Mouse (Mus musculus): ENCODE data around the gene Wdr17. TPM values are rescaled to one million over a fixed set of nuclear protein-coding genes. Genes with fewer than 3 reads are reported as not detected.

Gene Wdr17
- not detected for total RNA-seq (2018; cell fraction: chromatin; rRNA removed)
- not detected for total RNA-seq (2018; cell fraction: cytosol; rRNA removed)
- not detected for total RNA-seq (2018; cell fraction: nucleus; rRNA removed)
- not detected in 3 replicates for polyA plus RNA-seq (2018)

DNA sequence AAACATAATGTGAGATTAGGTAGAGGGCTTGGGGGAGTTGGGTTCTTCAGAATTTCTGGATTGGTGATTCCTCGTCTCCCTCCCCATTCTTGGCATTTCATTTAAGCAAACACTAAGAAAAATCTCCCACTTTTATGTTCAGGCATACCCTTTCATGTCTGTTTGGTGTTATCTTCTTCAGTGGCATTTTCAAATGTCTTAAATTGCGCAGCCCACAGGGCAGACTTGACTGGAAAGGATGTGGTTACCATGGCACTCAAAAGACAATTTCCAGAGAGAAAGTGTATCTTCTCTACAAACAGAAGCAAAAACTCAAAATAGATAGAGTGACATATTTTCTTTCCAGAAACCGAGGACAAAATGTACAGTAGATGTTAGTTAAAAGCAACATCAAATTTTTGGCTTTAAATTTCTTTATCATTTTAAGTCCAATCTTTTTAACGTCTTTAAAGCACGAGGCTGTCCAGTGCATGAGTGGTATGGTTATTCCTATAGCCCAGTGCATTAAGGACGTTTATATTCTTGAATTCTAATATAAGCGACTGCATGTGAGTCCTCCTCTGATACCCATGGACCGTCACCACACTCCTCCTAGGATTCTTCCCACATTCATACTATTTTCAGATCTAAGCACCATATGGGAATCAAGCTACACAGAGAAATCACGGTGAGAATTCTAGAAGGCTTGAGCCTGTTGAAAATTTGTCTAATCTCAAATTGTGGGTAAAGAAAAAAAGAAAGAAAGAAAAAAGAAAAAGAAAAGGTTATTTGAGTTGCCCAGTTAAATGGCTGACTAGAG is at the start of gene Wdr17:
Gene Wdr17 (minus strand): TSS at position 198 of the 799 bp plus-strand sequence.
- Histone ChIP-seq H3K4me3 (ENCODE audit: inconsistent target) (no peak within 1 kb of the TSS), H3K27ac (no peak within 1 kb of the TSS), H3K79me2 (ENCODE audit: inconsistent target) (no peaks in the 10 kb centered on the region), H3K36me3 (ENCODE audit: inconsistent target) (no peaks in the 10 kb centered on the region)
- 73% methylated on average over 9 of the region's 9 CpGs for WGBS (ENCODE audit: missing documents)

DNA sequence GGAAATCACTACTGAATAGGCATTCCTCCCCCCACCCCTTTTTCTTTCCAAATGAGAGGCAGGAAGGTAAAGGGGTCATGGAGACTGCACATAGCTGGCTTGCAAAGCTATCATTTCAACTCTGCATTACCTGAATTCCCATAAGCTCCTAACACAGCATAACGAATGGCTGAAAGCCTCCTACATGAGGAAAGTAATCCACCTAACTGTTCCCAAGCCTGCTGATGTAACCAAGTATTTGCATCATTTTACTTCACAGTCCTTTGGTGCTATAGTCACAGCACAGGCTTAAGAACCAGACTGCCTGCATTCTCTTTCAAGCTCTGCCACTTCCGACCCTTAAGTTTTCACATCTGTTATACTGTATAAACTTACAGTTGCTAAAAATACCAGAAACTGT is 45.3 kb upstream of the Wdr17 start:
- WGBS (ENCODE audit: missing documents) = 78% methylated on average over 2 of the region's 2 CpGs
- no peaks in the 10 kb centered on the region for H3K79me2 ChIP-seq (ENCODE audit: inconsistent target)
- no peak overlapping the region for H3K27ac ChIP-seq
- no peaks in the 10 kb centered on the region for H3K36me3 ChIP-seq (ENCODE audit: inconsistent target)
- H3K4me3 ChIP-seq (ENCODE audit: inconsistent target) = no peak overlapping the region

DNA sequence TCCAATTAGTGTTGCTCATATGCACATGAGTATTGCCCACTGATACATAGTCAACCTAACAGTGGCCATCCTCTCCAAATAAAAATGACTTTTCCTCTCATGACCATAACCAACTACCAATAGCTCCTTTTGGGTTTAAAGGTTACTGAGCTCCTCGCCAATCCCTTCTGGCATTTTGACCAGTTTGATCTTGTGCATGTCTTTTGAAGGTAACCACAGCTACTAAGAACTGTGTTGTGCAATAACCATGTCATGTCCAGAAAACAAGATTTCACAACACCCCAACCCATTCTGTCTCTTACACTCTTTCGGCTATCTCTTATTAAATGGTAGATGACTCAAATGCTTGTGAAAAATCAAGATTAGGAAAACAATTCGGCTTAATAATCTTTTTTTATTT is 38.0 kb upstream of the Wdr17 start:
- H3K36me3 ChIP-seq (ENCODE audit: inconsistent target) = no peaks in the 10 kb centered on the region
- no peak overlapping the region for H3K27ac ChIP-seq
- no peaks in the 10 kb centered on the region for H3K79me2 ChIP-seq (ENCODE audit: inconsistent target)
- 74% methylated on average over 3 of the region's 3 CpGs for WGBS (ENCODE audit: missing documents)
- H3K4me3 ChIP-seq (ENCODE audit: inconsistent target) = no peak overlapping the region

DNA sequence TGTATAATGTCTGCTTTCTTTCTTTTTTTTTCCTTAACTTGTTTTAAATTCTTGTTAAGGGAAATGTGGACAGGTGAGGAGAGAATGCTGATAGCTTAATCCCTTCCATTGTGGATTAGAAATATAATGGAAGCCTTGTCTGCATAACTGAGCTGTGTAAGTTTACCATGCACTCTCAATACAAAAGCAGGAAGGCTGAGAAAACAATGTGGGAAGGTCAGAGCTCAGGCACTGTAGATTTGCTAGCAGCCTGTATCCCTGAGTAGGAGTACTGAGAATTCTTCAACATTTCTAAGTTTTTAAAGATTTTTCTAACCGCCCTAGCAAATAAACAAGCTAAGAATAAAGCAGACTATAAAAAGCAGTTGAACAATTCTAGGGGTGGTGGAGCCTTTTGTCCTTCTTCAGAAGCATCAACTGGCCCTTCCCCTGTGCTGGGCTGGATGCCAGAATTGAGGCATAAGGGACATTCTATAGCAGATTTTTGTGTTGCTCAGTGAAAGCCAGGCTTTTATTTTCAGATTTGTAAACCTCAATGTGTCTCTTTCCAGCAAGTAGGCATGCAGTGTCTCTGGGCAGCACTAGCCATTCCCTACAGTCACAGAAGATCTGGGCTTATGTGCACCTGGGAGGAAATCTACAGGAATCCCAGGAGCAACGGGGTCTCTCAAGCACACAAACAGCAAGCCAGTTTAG is 35.3 kb upstream of the Wdr17 start:
- no peak overlapping the region for H3K27ac ChIP-seq
- 83% methylated on average over 2 of the region's 2 CpGs for WGBS (ENCODE audit: missing documents)
- no peak overlapping the region for H3K4me3 ChIP-seq (ENCODE audit: inconsistent target)
- no peaks in the 10 kb centered on the region for H3K79me2 ChIP-seq (ENCODE audit: inconsistent target)
- no peaks in the 10 kb centered on the region for H3K36me3 ChIP-seq (ENCODE audit: inconsistent target)

DNA sequence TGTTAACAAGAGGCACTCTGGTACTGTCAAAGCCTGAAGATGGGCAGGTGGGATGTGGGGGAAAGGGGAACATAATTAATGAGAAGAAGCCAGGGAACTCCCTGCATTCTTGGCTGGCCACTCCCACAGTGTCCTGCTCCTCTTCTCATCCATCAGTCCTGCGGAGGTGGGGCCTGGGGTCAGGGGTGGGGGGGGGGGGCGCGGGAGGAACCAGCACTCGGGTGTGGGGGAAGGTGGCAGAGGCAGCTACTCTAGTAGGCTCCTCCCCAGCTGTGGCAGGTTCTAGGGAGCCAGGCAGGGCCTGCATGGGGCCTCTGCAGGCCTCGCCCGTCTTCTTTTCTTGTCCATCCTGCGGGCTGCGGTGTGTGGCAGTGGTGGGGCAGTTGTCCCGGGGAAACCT is 30.7 kb upstream of the Wdr17 start:
- H3K27ac ChIP-seq = no peak overlapping the region
- WGBS (ENCODE audit: missing documents) = 75% methylated on average over 8 of the region's 9 CpGs
- no peaks in the 10 kb centered on the region for H3K79me2 ChIP-seq (ENCODE audit: inconsistent target)
- H3K4me3 ChIP-seq (ENCODE audit: inconsistent target) = no peak overlapping the region
- no peaks in the 10 kb centered on the region for H3K36me3 ChIP-seq (ENCODE audit: inconsistent target)

DNA sequence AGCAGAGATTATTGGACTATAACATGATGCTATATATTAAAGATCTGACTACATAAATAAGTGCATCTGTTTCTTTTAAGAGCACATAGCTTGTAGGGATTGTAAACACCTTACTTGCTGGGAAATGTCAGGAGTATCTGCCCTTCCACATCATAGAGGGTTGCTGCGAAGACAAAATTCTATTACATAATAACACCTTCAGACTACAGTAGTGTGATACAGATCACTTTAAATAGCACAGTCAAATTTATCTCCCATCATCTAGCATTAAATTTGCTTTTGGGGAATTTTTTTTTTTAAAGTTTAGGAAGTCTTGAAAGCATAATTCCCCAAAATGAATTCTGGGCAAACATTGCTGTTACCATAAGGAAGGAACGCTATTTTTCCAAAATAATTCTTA is 25.9 kb upstream of the Wdr17 start:
- Histone ChIP-seq H3K27ac (no peak overlapping the region), H3K79me2 (ENCODE audit: inconsistent target) (no peaks in the 10 kb centered on the region), H3K4me3 (ENCODE audit: inconsistent target) (no peak overlapping the region), H3K36me3 (ENCODE audit: inconsistent target) (no peaks in the 10 kb centered on the region)
- whole genome bisulfite sequencing (ENCODE audit: missing documents) = 94% methylated on average over 2 of the region's 2 CpGs

DNA sequence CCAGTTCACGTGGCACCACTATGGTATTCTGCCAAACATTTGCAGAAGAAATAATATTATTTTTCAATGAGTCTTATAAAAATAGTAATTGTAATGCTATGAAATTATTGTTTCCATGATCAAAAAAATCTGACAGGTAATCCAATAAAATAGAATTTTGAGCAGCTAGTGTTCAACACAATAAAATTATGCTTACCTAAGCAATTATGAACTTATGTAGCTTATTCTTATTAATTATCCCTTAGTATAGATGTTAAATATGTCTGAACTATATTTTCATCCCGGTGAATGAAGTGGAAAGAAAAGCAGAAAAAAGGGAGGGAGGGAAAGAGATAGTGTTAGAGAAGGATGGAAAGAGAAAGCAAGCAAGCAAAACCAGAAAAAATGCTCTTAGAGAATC is 12.5 kb upstream of the Wdr17 start:
- no peak overlapping the region for H3K4me3 ChIP-seq (ENCODE audit: inconsistent target)
- no peaks in the 10 kb centered on the region for H3K36me3 ChIP-seq (ENCODE audit: inconsistent target)
- no peaks in the 10 kb centered on the region for H3K79me2 ChIP-seq (ENCODE audit: inconsistent target)
- no peak overlapping the region for H3K27ac ChIP-seq
- 94% methylated on average over 2 of the region's 2 CpGs for WGBS (ENCODE audit: missing documents)

DNA sequence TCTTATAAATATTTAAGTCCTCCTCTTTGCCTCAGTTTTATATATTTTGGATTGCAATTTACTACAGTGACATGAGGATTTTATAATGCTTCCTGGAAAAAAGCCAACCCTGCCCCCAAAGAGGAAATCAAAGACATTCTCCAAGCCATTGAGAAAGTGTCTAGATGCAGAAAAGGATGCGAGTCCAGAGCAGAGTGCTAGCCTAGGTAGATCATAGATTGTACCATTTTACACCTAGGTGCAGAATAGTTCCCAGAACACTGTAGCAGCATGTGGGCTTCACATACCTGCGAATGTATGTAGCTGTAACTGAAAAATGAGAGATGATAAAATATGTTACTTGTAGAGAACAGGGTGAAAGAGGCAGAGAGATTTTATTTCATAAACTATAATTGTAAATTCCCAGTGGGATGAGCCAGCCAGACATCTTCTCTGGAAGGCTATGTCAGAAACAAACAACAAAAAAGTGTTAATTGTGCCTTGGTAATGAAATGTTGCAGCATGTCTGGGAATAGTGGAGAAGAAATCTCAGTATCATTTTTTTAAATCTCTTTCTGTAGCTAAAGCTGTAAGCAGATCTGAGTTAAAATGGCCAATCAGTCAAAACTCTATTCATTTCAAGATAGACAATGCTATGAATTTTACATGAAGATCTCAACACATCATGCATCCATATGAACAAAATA is 7.8 kb upstream of the Wdr17 start:
- H3K4me3 ChIP-seq (ENCODE audit: inconsistent target) = no peak overlapping the region
- H3K79me2 ChIP-seq (ENCODE audit: inconsistent target) = no peaks in the 10 kb centered on the region
- H3K27ac ChIP-seq = no peak overlapping the region
- 60% methylated on average over 2 of the region's 2 CpGs for WGBS (ENCODE audit: missing documents)
- H3K36me3 ChIP-seq (ENCODE audit: inconsistent target) = no peaks in the 10 kb centered on the region

DNA sequence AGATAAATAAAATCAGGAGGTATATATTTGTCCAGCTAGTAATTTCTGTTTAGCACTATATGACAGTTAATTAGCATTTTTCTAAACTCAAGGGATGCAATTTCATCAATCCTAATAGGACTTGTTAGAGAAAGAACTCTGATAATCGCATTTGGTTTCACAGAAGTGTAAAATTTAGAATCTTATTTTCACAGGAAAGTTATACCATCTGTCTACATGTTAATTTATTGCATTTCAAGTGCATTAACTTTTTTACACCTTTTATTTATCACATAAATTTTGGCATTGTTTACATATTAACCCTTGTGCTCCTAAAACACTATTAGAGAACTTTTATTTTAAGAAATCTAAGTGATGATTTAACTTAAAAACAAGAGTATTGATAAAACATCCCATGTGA is 7.2 kb upstream of the Wdr17 start:
- H3K27ac ChIP-seq = no peak overlapping the region
- H3K36me3 ChIP-seq (ENCODE audit: inconsistent target) = no peaks in the 10 kb centered on the region
- 78% methylated on average over 1 of the region's 1 CpGs for WGBS (ENCODE audit: missing documents)
- no peaks in the 10 kb centered on the region for H3K79me2 ChIP-seq (ENCODE audit: inconsistent target)
- no peak overlapping the region for H3K4me3 ChIP-seq (ENCODE audit: inconsistent target)

DNA sequence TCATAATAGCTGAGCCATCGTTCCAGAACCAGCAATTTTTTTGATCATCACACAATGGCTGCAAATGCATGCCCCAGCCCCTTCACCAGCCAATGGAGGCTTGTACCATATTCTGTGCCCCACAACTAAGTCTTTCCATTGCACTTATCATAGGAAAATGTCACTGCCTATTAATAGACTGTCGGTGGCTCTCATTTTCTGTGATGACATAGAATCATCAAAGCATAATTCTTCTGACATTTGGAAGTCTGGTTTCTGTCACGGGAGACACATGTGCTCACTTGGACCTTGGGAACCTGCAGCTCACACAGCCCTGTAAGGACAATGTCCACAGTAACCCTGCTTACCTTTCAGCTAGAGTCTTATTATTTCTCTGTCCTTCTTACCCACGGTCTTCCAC is 424 bp downstream of the Wdr17 start:
- no peaks in the 10 kb centered on the region for H3K79me2 ChIP-seq (ENCODE audit: inconsistent target)
- WGBS (ENCODE audit: missing documents) = 90% methylated on average over 4 of the region's 4 CpGs

DNA sequence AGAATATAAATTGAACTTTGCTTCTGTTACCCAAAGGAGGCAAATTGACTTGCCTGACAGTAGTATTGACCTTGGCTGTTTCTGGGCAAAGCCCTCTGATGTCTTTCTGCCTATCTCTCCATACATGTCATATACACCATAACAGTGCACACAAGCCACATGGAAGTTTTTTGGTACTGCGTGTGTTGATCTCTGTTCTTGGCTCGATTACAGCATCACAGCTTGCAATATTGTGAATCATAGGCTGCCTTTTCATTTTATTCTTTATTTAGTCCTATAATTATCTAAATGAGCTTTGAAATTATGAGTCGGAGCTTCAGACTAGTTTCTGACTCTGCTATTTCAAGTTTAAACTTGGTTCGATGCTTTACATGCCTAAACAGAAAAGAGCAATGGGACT is 10.5 kb downstream of the Wdr17 start:
- WGBS (ENCODE audit: missing documents) = 87% methylated on average over 2 of the region's 4 CpGs
- Histone ChIP-seq H3K79me2 (ENCODE audit: inconsistent target) (no peaks in the 10 kb centered on the region), H3K36me3 (ENCODE audit: inconsistent target) (no peaks in the 10 kb centered on the region), H3K4me3 (ENCODE audit: inconsistent target) (no peak overlapping the region), H3K27ac (no peak overlapping the region)

More for the DNA sequence above, 424 bp downstream of the Wdr17 start:
- Histone ChIP-seq H3K27ac (no peak overlapping the region), H3K4me3 (ENCODE audit: inconsistent target) (no peak overlapping the region), H3K36me3 (ENCODE audit: inconsistent target) (no peaks in the 10 kb centered on the region)

DNA sequence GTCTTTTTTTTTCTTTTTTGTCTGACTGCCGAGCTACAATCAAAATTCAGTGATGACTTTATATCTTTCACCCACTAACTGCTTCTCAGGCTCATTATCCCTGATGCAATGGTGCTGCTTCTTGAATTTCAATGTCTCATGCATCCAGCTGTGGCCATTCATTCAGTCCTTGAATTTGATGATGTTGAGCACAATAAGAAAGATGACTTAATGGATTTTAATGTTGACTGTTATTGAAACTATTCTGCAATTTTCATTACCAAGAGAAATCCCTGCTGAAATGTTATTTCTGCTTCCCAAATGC is 22.3 kb downstream of the Wdr17 start:
- Histone ChIP-seq H3K27ac (no peak overlapping the region), H3K36me3 (ENCODE audit: inconsistent target) (no peaks in the 10 kb centered on the region), H3K4me3 (ENCODE audit: inconsistent target) (no peak overlapping the region), H3K79me2 (ENCODE audit: inconsistent target) (no peaks in the 10 kb centered on the region)
- WGBS (ENCODE audit: missing documents) = 64% methylated on average over 1 of the region's 1 CpGs

DNA sequence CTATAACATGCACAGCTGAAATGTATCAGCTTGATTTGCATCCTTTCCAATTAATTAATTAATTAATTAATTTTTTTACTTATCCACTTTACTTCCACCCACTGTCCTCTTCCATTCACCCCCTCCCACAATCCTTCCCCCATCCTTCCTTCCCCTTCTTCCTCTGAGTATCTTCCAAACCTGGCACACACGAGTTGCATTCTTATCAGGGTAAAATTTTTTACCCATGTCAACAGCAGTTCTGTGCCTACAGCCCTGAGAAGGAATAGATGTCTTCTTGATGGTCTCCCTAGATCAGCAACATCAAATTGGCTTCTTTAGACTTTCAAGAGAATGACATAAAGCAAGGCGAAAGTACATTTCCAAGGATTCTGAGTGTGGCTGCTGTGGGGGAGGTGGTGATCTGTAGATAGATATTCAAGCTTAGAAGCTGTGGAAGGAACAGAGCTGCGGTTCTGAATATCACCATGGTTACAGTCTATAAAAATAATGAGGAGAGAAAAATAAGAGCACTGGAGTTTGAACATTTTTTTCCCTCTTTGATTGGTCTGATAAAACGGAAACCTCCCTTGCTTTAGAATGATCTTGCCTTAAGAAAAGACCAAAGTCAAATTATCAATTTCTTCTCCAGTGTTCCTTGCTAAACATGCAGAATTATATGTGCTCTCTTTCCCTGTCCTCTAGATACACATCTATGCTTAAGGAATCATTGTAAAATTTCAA is 22.8 kb downstream of the Wdr17 start:
- WGBS (ENCODE audit: missing documents) = 91% methylated on average over 4 of the region's 4 CpGs

DNA sequence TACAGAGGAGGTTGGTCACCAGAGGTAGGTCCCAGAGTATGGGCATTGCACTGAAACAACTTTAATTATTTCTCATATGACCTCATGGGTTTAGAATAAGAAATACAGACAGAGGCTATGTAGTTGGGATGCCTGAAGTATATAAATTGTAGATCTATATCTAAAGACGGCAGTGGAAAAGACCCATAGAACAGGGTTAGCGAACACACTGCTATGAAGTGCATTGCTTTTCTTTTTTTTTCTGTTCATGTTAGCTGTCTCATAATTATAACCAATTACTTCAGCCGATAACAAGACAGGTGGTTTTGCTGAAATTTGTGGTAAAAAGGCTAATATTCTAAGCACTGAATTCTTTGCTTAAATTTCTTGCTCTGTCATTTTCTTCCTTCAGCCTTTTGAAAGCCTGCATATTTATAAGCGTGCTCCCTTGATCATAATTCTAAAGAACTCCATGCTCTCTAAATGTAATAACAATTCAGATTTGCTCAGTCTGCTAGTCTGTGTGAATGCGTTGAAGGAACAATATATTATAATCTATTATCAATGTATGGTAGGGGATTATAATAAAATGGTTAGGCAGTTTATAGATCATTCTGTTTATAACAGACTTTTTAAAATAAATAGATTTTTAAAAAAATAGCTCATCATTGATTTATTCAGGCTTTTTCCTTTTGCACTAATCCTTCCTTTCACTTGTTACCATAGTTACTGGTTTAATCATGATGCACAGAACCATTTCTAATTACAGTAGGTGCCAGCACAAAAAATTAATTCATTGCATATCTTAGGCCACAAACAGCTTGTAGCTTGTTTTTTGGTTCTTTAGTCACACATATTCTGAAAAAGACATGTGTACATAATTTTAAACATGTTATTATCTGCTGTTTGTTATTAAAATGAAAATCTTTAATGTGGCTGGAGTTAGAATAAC is 50.7 kb downstream of the Wdr17 start:
- Histone ChIP-seq H3K4me3 (ENCODE audit: inconsistent target) (no peak overlapping the region), H3K27ac (no peak overlapping the region), H3K79me2 (ENCODE audit: inconsistent target) (no peaks in the 10 kb centered on the region), H3K36me3 (ENCODE audit: inconsistent target) (no peaks in the 10 kb centered on the region)
- 85% methylated on average over 5 of the region's 5 CpGs for WGBS (ENCODE audit: missing documents)

More for the DNA sequence above, 22.8 kb downstream of the Wdr17 start:
- Histone ChIP-seq H3K4me3 (ENCODE audit: inconsistent target) (no peak overlapping the region), H3K27ac (no peak overlapping the region), H3K79me2 (ENCODE audit: inconsistent target) (no peaks in the 10 kb centered on the region), H3K36me3 (ENCODE audit: inconsistent target) (no peaks in the 10 kb centered on the region)
